Mouse (Mus musculus) embryonic facial prominence, embryonic 15.5 days (tissue): ENCODE data around the gene Mmp7. TPM values are rescaled to one million over a fixed set of nuclear protein-coding genes. Genes with fewer than 3 reads are reported as not detected.

Experiments
- ATAC-seq: fragments of 200-750 bp; cut with Nextera tagmentation; 2 replicates; pipeline ENCODE4 v1.8.0; 2017; ENCODE audit warnings: low read depth, moderate TSS enrichment; ENCODE audit not compliant: insufficient number of reproducible peaks, low FRiP score, low TSS enrichment
- H3K27ac ChIP-seq: fragments of 300-500 bp; sonication (generic); replicated peaks from 2 replicates; pipeline ENCODE4 v1.5.1; 2015; ENCODE audit warnings: mild to moderate bottlenecking, inconsistent platforms
- H3K27me3 ChIP-seq: fragments of 300-500 bp; sonication (generic); 2 replicates; pipeline ENCODE4 v1.6.1; 2015; ENCODE audit warnings: inconsistent platforms
- H3K36me3 ChIP-seq: fragments of 300-500 bp; sonication (generic); 2 replicates; pipeline ENCODE4 v1.6.1; 2015; ENCODE audit warnings: mild to moderate bottlenecking, inconsistent platforms
- H3K4me1 ChIP-seq: fragments of 300-500 bp; sonication (generic); 2 replicates; pipeline ENCODE4 v1.6.1; 2015; ENCODE audit warnings: inconsistent platforms
- H3K4me2 ChIP-seq: fragments of 300-500 bp; sonication (generic); replicated peaks from 2 replicates; pipeline ENCODE4 v1.6.1; 2015; ENCODE audit warnings: mild to moderate bottlenecking, inconsistent platforms
- H3K4me3 ChIP-seq: fragments of 300-500 bp; sonication (generic); replicated peaks from 2 replicates; pipeline ENCODE4 v1.5.1; 2015; ENCODE audit warnings: mild to moderate bottlenecking, inconsistent platforms
- H3K9ac ChIP-seq: fragments of 300-500 bp; sonication (generic); 2 replicates; pipeline ENCODE4 v1.6.1; 2015; ENCODE audit warnings: inconsistent platforms
- H3K9me3 ChIP-seq: fragments of 300-500 bp; sonication (generic); replicated peaks from 2 replicates; pipeline ENCODE4 v1.6.1; 2016; ENCODE audit warnings: inconsistent platforms
- WGBS: fragments of 180-500 bp; shearing (Covaris S2); methylation state at CpG from one replicate; pipeline ENCODE4 v1.1.7; 2015; 5-methylcytosine and 5-hydroxymethylcytosine counted together
- polyA plus RNA-seq: library from polyadenylated mRNA; unstranded; fragments of >200 nt; fragmentation: Nextera tagmentation; extraction: Ambion mirVana; gene quantifications from 2 replicates; pipeline ENCODE4 v1.2.1, GENCODE M21; 2015

Mmp7 gene
- polyA plus RNA-seq, 1 experiment from 2014 or later: not detected

DNA sequence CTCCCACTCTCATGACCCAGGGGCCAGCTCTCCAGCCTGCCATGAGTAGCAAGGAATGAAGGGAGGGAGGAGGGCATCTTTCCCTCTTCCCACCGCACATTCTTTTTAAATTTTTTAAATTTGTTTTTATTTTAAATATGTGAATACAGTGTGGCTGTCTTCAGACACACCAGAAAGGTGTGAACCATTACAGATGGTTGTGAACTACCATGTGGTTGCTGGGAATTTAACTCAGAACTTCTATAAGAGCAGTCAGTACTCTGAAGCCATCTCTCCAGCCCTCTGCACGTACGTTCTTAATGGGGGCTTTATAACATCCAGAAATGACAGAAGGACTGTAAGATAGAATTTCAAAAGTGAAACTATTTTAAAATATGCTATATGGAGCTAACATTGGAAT lies 57.0 kb downstream of the Mmp7 start:
- Histone ChIP-seq H3K9ac (no peak overlapping the region), H3K4me2 (no peak overlapping the region), H3K27me3 (no peaks in the 10 kb centered on the region), H3K4me3 (no peak overlapping the region), H3K36me3 (no peaks in the 10 kb centered on the region), H3K9me3 (no peaks in the 10 kb centered on the region), H3K27ac (no peak overlapping the region), H3K4me1 (no peaks in the 10 kb centered on the region)
- ATAC-seq: no peak
- WGBS: 60% methylated on average over 3 of the region's 3 CpGs

Other genes starting within 250 kb of the Mmp7 start
- 0.54 and 0.61 TPM in 2 replicates for gene Mmp3, start 246.3 kb upstream of the Mmp7 start, polyA plus RNA-seq
- not detected in 2 replicates for gene Mmp10, start 189.7 kb upstream of the Mmp7 start, polyA plus RNA-seq
- 1.0 and 1.2 TPM in 2 replicates for gene Mmp8, start 133.6 kb upstream of the Mmp7 start, polyA plus RNA-seq
- 0.33 TPM in 1 of 2 replicates, not detected in the other for gene Mmp27, start 120.7 kb upstream of the Mmp7 start, polyA plus RNA-seq
- not detected in 2 replicates for gene Mmp20, start 63.9 kb upstream of the Mmp7 start, polyA plus RNA-seq
- gene Tmem123, start 72.0 kb downstream of the Mmp7 start, polyA plus RNA-seq: 115 and 125 TPM in 2 replicates
- gene Birc2, start 145.0 kb downstream of the Mmp7 start, polyA plus RNA-seq: 38.4 and 40.2 TPM in 2 replicates
- 15.2 and 17.0 TPM in 2 replicates for gene Birc3, start 181.1 kb downstream of the Mmp7 start, polyA plus RNA-seq